Mouse (Mus musculus) CH12.LX (cell line): ENCODE results near the gene Sdhaf1. TPM values are rescaled to one million over a fixed set of nuclear protein-coding genes. Genes with fewer than 3 reads are reported as not detected.
A peak's percentile ranks its signal among the peaks of the same experiment; 100 is the strongest.

Experiments
- DNase-seq: peaks from one replicate; pipeline ENCODE4 v3.0.0-alpha.2; 2013; ENCODE audit errors: extremely low read depth
- H3K27ac ChIP-seq: 2 replicates; pipeline ENCODE4 v1.5.1; 2012; ENCODE audit warnings: low read depth, mild to moderate bottlenecking, control low read depth, moderate library complexity; ENCODE audit not compliant: insufficient read depth
- H3K27me3 ChIP-seq: replicated peaks from 2 replicates; pipeline ENCODE3; 2012; ENCODE audit warnings: inconsistent platforms
- H3K36me3 ChIP-seq, 2 experiments: replicated peaks in 1 of 2; 2 replicates each; pipeline versions ENCODE3 to v1.6.1; 2012; ENCODE audit warnings: inconsistent platforms in 1 of 2, low read length in 1 of 2, mild to moderate bottlenecking in 1 of 2, mixed read lengths in 1 of 2, moderate library complexity in 1 of 2; ENCODE audit not compliant: control insufficient read depth in 1 of 2, insufficient read depth in 1 of 2
- H3K4me1 ChIP-seq, 2 experiments: 2 replicates each; pipeline ENCODE4 v1.6.1; 2012; ENCODE audit warnings: inconsistent platforms in 1 of 2, moderate library complexity in 1 of 2; ENCODE audit not compliant: insufficient read depth in 2 of 2, control insufficient read depth in 1 of 2
- H3K4me2 ChIP-seq: 2 replicates; pipeline ENCODE4 v1.6.1; 2012; ENCODE audit warnings: low read depth, mild to moderate bottlenecking, control low read depth; ENCODE audit not compliant: poor library complexity, insufficient read depth, severe bottlenecking
- H3K4me3 ChIP-seq, 3 experiments: fragments of 150-350 bp in 1 of 3; sonication (generic) in 1 of 3; replicated peaks in 1 of 3; 2 replicates each; pipeline versions ENCODE3 to v1.5.1; 2011 to 2012; ENCODE audit warnings: low read depth in 2 of 3, low read length in 2 of 3, mild to moderate bottlenecking in 2 of 3, moderate library complexity in 2 of 3, control low read depth in 1 of 3, improper control_type of control experiment in 1 of 3, inconsistent platforms in 1 of 3, mixed read lengths in 1 of 3; ENCODE audit not compliant: poor library complexity in 1 of 3
- H3K79me2 ChIP-seq: replicated peaks from 2 replicates; pipeline ENCODE4 v1.6.1; 2012; ENCODE audit warnings: mild to moderate bottlenecking, moderate library complexity; ENCODE audit not compliant: control insufficient read depth, poor library complexity, insufficient read depth, severe bottlenecking; ENCODE audit errors: extremely low read depth
- H3K9ac ChIP-seq: 2 replicates; pipeline ENCODE4 v1.6.1; 2012; ENCODE audit warnings: low read depth, mild to moderate bottlenecking, control low read depth, moderate library complexity; ENCODE audit not compliant: insufficient read depth
- H3K9me3 ChIP-seq: replicated peaks from 2 replicates; pipeline ENCODE3; 2012; ENCODE audit warnings: low read length, inconsistent platforms, mixed read lengths
- CHD1 ChIP-seq: IDR thresholded peaks from 2 replicates; pipeline ENCODE4 v1.6.1; 2012; ENCODE audit warnings: low read depth, low read length, improper control_type of control experiment, inconsistent platforms
- CHD2 ChIP-seq: IDR thresholded peaks from 2 replicates; pipeline ENCODE4 v1.6.1; 2011; ENCODE audit warnings: low read length, improper control_type of control experiment
- CTCF ChIP-seq, 2 experiments: IDR thresholded peaks in 1 of 2; conservative IDR thresholded peaks in 1 of 2; 2 replicates each; pipeline ENCODE4 v1.5.1; 2011 to 2012; ENCODE audit warnings: low read depth in 2 of 2, low read length in 2 of 2, improper control_type of control experiment in 1 of 2, inconsistent platforms in 1 of 2, mild to moderate bottlenecking in 1 of 2, moderate library complexity in 1 of 2
- ELF1 ChIP-seq: IDR thresholded peaks from 2 replicates; pipeline ENCODE4 v1.6.1; 2014; ENCODE audit warnings: low read depth, mild to moderate bottlenecking, inconsistent platforms, low read length, improper control_type of control experiment
- EP300 ChIP-seq: IDR thresholded peaks from 2 replicates; pipeline ENCODE4 v1.6.1; 2011; ENCODE audit warnings: low read length, improper control_type of control experiment
- ETS1 ChIP-seq: conservative IDR thresholded peaks from 2 replicates; pipeline ENCODE4 v1.6.1; 2012; ENCODE audit warnings: low read depth, mild to moderate bottlenecking, inconsistent platforms, low read length, improper control_type of control experiment, moderate library complexity
- GABPA ChIP-seq: IDR thresholded peaks from 2 replicates; pipeline ENCODE4 v1.6.1; 2012; ENCODE audit warnings: low read depth, low read length, improper control_type of control experiment, inconsistent platforms; ENCODE audit not compliant: insufficient replicate concordance
- HCFC1 ChIP-seq: IDR thresholded peaks from 2 replicates; pipeline ENCODE4 v1.6.1; 2012; ENCODE audit warnings: low read depth, mild to moderate bottlenecking, inconsistent platforms, low read length, improper control_type of control experiment
- IRF4 ChIP-seq: IDR thresholded peaks from 2 replicates; pipeline ENCODE4 v1.6.1; 2014; ENCODE audit warnings: low read depth, mild to moderate bottlenecking, inconsistent platforms, low read length, improper control_type of control experiment
- JUND ChIP-seq: conservative IDR thresholded peaks from 2 replicates; pipeline ENCODE4 v1.6.1; 2011; ENCODE audit warnings: low read depth, low read length, improper control_type of control experiment
- KAT2A ChIP-seq: IDR thresholded peaks from 2 replicates; pipeline ENCODE4 v1.6.1; 2012; ENCODE audit warnings: low read length, improper control_type of control experiment, inconsistent platforms; ENCODE audit not compliant: insufficient replicate concordance
- MAFK ChIP-seq: IDR thresholded peaks from 2 replicates; pipeline ENCODE4 v1.6.1; 2011; ENCODE audit warnings: low read length, improper control_type of control experiment; ENCODE audit not compliant: insufficient replicate concordance
- MAX ChIP-seq: IDR thresholded peaks from 2 replicates; pipeline ENCODE4 v1.6.1; 2011; ENCODE audit warnings: low read length, improper control_type of control experiment
- MAZ ChIP-seq: IDR thresholded peaks from 2 replicates; pipeline ENCODE4 v1.6.1; 2012; ENCODE audit warnings: low read depth, mild to moderate bottlenecking, inconsistent platforms, low read length, improper control_type of control experiment, moderate library complexity
- MXI1 ChIP-seq: IDR thresholded peaks from 2 replicates; pipeline ENCODE4 v1.6.1; 2011; ENCODE audit warnings: mild to moderate bottlenecking, low read depth, low read length, improper control_type of control experiment
- MYC ChIP-seq: IDR thresholded peaks from 2 replicates; pipeline ENCODE4 v1.6.1; 2011; ENCODE audit warnings: low read depth, mild to moderate bottlenecking, improper control_type of control experiment, low read length
- NRF1 ChIP-seq: IDR thresholded peaks from 2 replicates; pipeline ENCODE4 v1.6.1; 2014; ENCODE audit warnings: low read depth, mild to moderate bottlenecking, inconsistent platforms, low read length, improper control_type of control experiment, moderate library complexity
- PAX5 ChIP-seq: IDR thresholded peaks from 2 replicates; pipeline ENCODE4 v1.6.1; 2012; ENCODE audit warnings: low read length, inconsistent platforms, mixed read lengths
- POLR2A ChIP-seq: IDR thresholded peaks from 2 replicates; pipeline ENCODE4 v1.6.1; 2011; ENCODE audit warnings: low read depth, mild to moderate bottlenecking, improper control_type of control experiment, low read length
- POLR2AphosphoS2 ChIP-seq: IDR thresholded peaks from 2 replicates; pipeline ENCODE4 v1.6.1; 2011; ENCODE audit warnings: low read depth, low read length, improper control_type of control experiment
- RAD21 ChIP-seq: IDR thresholded peaks from 2 replicates; pipeline ENCODE4 v1.6.1; 2011; ENCODE audit warnings: low read depth, mild to moderate bottlenecking, low read length, improper control_type of control experiment, moderate library complexity
- RCOR1 ChIP-seq: conservative IDR thresholded peaks from 2 replicates; pipeline ENCODE4 v1.6.1; 2012; ENCODE audit warnings: low read depth, mild to moderate bottlenecking, inconsistent platforms, low read length, improper control_type of control experiment
- TBP ChIP-seq: conservative IDR thresholded peaks from 2 replicates; pipeline ENCODE4 v1.6.1; 2011; ENCODE audit warnings: low read depth, low read length, improper control_type of control experiment
- TCF12 ChIP-seq: IDR thresholded peaks from 2 replicates; pipeline ENCODE4 v1.6.1; 2014; ENCODE audit warnings: low read depth, mild to moderate bottlenecking, inconsistent platforms, low read length, improper control_type of control experiment
- UBTF ChIP-seq: IDR thresholded peaks from 2 replicates; pipeline ENCODE4 v1.6.1; 2012; ENCODE audit warnings: low read depth, mild to moderate bottlenecking, inconsistent platforms, low read length, improper control_type of control experiment, moderate library complexity
- USF1 ChIP-seq: IDR thresholded peaks from 2 replicates; pipeline ENCODE4 v1.6.1; 2014; ENCODE audit warnings: low read depth, mild to moderate bottlenecking, inconsistent platforms, low read length, improper control_type of control experiment
- USF2 ChIP-seq: conservative IDR thresholded peaks from 2 replicates; pipeline ENCODE4 v1.6.1; 2011; ENCODE audit warnings: low read depth, low read length, improper control_type of control experiment
- ZC3H11A ChIP-seq: IDR thresholded peaks from 2 replicates; pipeline ENCODE4 v1.6.1; 2012; ENCODE audit warnings: low read depth, mild to moderate bottlenecking, inconsistent platforms, low read length, improper control_type of control experiment
- ZKSCAN1 ChIP-seq: IDR thresholded peaks from 2 replicates; pipeline ENCODE4 v1.6.1; 2012; ENCODE audit warnings: low read depth, inconsistent platforms, low read length, improper control_type of control experiment, borderline replicate concordance
- ZMIZ1 ChIP-seq: IDR thresholded peaks from 2 replicates; pipeline ENCODE4 v1.6.1; 2012; ENCODE audit warnings: low read depth, mild to moderate bottlenecking, inconsistent platforms, low read length, improper control_type of control experiment
- ZNF384 ChIP-seq: IDR thresholded peaks from 2 replicates; pipeline ENCODE4 v1.6.1; 2012; ENCODE audit warnings: low read depth, low read length, improper control_type of control experiment, inconsistent platforms
- dilution Hi-C: fragments of 300-500 bp; cut with MboI; formaldehyde crosslinking; loops from 2 replicates; pipeline ENCODE4 v1.14.3; 2020; ENCODE audit warnings: low sequenced_read_pairs; ENCODE audit not compliant: extremely low pct_unique_long_range_greater_than_20kb, extremely low pct_ligation_motif_present
- in situ Hi-C: fragments of 300-500 bp; cut with MboI; formaldehyde crosslinking; loops from 3 replicates; pipeline ENCODE4 v1.14.3; 2019; ENCODE audit warnings: low sequenced_read_pairs, low pct_ligation_motif_present, low pct_unique_long_range_greater_than_20kb, mixed read lengths
- polyA plus RNA-seq: library from polyadenylated mRNA; unstranded; fragments of >175 nt; gene quantifications from 2 replicates; pipeline ENCODE4 v1.2.1, GENCODE M21; 2012; ENCODE audit warnings: low read depth; ENCODE audit not compliant: insufficient read length
- total RNA-seq, 2 experiments: library from RNA; depleted of rRNA; stranded (reverse); fragments of 300-350 nt in 1 of 2; fragments of >200 nt in 1 of 2; gene quantifications; 2 replicates each; pipeline ENCODE4 v1.2.3; 2012 to 2014

Sdhaf1 gene
- total and polyA plus RNA-seq, 3 experiments: 8.8 to 18.5 (median 12.8) TPM

DNA sequence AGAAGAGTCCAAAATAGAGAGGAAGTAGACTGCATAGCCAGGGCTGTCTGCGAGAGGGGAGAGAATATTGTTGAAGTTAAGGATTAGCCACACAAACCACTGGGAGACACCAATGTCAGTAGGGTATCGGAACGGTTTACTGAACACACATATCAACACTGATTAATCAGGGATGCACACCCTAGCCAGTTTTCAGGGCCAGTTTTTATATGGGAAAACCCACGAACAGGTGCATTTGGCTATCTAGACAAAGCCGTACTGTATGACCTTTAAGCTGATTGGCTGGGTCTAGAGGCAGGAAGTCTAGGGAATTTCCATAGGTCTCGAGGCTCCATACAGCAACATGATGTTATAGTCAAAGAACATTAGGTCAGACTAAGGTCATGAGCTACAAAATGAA is 830 bp downstream of the Sdhaf1 start:
- Histone ChIP-seq H3K79me2 (no peaks in the 10 kb centered on the region), H3K27ac (peak overlapping the region; percentile 71), H3K4me1 (peaks cover 13 to 40% of the 10 kb centered on the region in 2 experiments), H3K36me3 (peaks cover 0 to 30% of the 10 kb centered on the region in 2 experiments), H3K9me3 (peaks cover 11% of the 10 kb centered on the region), H3K4me3 (peak overlapping the region; percentile 62 to 91 (median 64)), H3K4me2 (peak overlapping the region; percentile 83), H3K27me3 (peaks cover 8% of the 10 kb centered on the region), H3K9ac (peak overlapping the region; percentile 89)
- dilution Hi-C loops: no loop called here
- TF ChIP-seq GABPA (no peak), TBP (peak; percentile 61; the same call in 1 of the 2 replicates), MAFK (no peak), TCF12 (no peak), RCOR1 (0 out of 2 replicates have a peak, but pooled peaks have one; percentile 24), ETS1 (no peak), ZC3H11A (no peak), USF2 (no peak), MAX (no peak), ELF1 (0 out of 2 replicates have a peak, but pooled peaks have one; percentile 52), POLR2A (no peak; the same call in 1 of the 2 replicates), RAD21 (no peak)
- in situ Hi-C loops: no loop called here
- peak; percentile 65 for DNase-seq

DNA sequence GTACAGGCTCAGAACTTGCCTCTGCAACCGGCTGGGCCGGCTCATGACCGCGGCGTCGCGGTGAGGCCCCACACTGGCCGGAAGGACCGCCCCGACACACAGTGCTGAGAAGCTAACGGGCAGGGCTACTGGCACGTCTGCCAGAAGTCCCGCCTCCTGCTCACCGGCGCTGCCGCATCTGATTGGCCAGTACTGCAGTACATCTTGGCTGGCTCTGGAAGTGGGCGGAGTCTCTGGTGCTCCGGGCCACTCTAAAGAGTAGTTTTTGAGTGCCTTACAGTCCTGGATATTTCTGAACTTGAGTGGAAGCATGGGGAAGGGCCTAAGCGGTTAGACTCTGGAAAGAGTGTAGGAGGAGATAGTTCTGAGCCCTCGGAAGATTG is 1.4 kb downstream of the Sdhaf1 start:
- in situ Hi-C loops: no loop called here
- peaks cover 3% of the 10 kb centered on the region for H3K27me3 ChIP-seq
- peak overlapping the region; percentile 83 for H3K4me2 ChIP-seq
- dilution Hi-C loops: no loop called here
- DNase-seq: peak; percentile 97
- H3K27ac ChIP-seq: peak overlapping the region; percentile 71
- peak overlapping the region; percentile 89 for H3K9ac ChIP-seq
- peaks cover 11% of the 10 kb centered on the region for H3K9me3 ChIP-seq
- H3K4me1 ChIP-seq: peaks cover 12 to 38% of the 10 kb centered on the region in 2 experiments
- H3K4me3 ChIP-seq: peak overlapping the region; percentile 64 to 91 (median 70)
- H3K79me2 ChIP-seq: no peaks in the 10 kb centered on the region
- peaks cover under 1 to 36% of the 10 kb centered on the region in 2 experiments for H3K36me3 ChIP-seq
- TF ChIP-seq MXI1 (no peak; the same call in 1 of the 2 replicates), POLR2A (peak; percentile 82), USF2 (no peak), EP300 (no peak), MAFK (no peak), POLR2AphosphoS2 (peak; percentile 82; the same call in 1 of the 2 replicates), USF1 (no peak), MYC (no peak), ELF1 (peak; percentile 58), MAZ (no peak), UBTF (0 out of 2 replicates have a peak, but pooled peaks have one; percentile 6), GABPA (no peak), JUND (no peak), PAX5 (no peak), NRF1 (peak; percentile 61), CHD1 (no peak; the same call in 1 of the 2 replicates), MAX (peak; percentile 38; the same call in 1 of the 2 replicates), ZNF384 (no peak), ZC3H11A (no peak), TCF12 (peak; percentile 75), HCFC1 (peak; percentile 79), ZKSCAN1 (no peak), IRF4 (no peak), ZMIZ1 (peak; percentile 78), CTCF (conservative IDR thresholded peaks at IDR 0.05 in 1 of 2, IDR thresholded peaks at IDR 0.05 in 1 of 2; ENCODE audit: low read depth in 2 of 2, low read length in 2 of 2) (no peak), RCOR1 (no peak), RAD21 (no peak), CHD2 (peak; percentile 82), TBP (peak; percentile 89), KAT2A (peak; percentile 64; the same call in 1 of the 2 replicates)
